Mouse (Mus musculus) adrenal gland, adult 2 months (tissue): ENCODE measurements around the gene Nras. TPM values are rescaled to one million over a fixed set of nuclear protein-coding genes. Genes with fewer than 3 reads are reported as not detected.

ENCODE experiments used
- DNase-seq: peaks from one replicate; pipeline ENCODE4 v3.0.0; 2021
- long read RNA-seq: library from polyadenylated mRNA; stranded (forward); transcript quantifications from one replicate; pipeline ENCODE4 v2.0.0, GENCODE M21; 2021
- polyA plus RNA-seq: library from polyadenylated mRNA; depleted of rRNA; stranded (reverse); fragments of >200 nt; gene quantifications from 2 replicates; pipeline ENCODE4 v1.2.3, GENCODE M21; 2012; rRNA removed
- total RNA-seq, 2 experiments: library from RNA; stranded (reverse); gene quantifications; 2 replicates each; pipeline ENCODE4 v1.2.3; 2021

Nras gene
- 10 to 100 TPM; 39.7 to 49.4 TPM for total RNA-seq
- polyA plus RNA-seq = 4.8 and 6.5 TPM in 2 replicates
- long read RNA-seq, full-length matches to known transcripts = 11 of 15 reads
- long read RNA-seq, partial matches to known transcripts = 0 of 15 reads
- long read RNA-seq, other reads (novel, unspliced or antisense) = 4 of 15 reads

- DNase-seq = peak; percentile 97
These were observed at the start of gene Nras for GRCm38 (mm10) chr3:103058207-103059157. Gene Nras, plus strand, starts transcription at chr3:103058285.

- DNase-seq = no peak
These were observed 40.7 kb upstream of the Nras start for GRCm38 (mm10) chr3:103017350-103017749.

- DNase-seq = no peak
These were observed 38.6 kb upstream of the Nras start for GRCm38 (mm10) chr3:103019462-103019861.

GRCm38 (mm10) chr3:103020249-103020942 is 37.7 kb upstream of the Nras start, which contains the start of gene Csde1:
Gene Csde1, plus strand, starts transcription at chr3:103020426.
- peak; percentile 98 for DNase-seq

GRCm38 (mm10) chr3:103020943-103021638 is 37.0 kb upstream of the Nras start:
- DNase-seq = peak; percentile 95

GRCm38 (mm10) chr3:103026174-103026573 is 31.9 kb upstream of the Nras start:
- DNase-seq = no peak

- no peak for DNase-seq
These were observed 17.8 kb upstream of the Nras start for GRCm38 (mm10) chr3:103040285-103040684.

- no peak for DNase-seq
These were observed 17.2 kb upstream of the Nras start for GRCm38 (mm10) chr3:103040861-103041379.

GRCm38 (mm10) chr3:103056016-103056595 is 2.0 kb upstream of the Nras start:
- no peak for DNase-seq

- no peak for DNase-seq
These were observed 333 bp upstream of the Nras start for GRCm38 (mm10) chr3:103057752-103058151.

- DNase-seq = no peak
These were observed 8.8 kb downstream of the Nras start for GRCm38 (mm10) chr3:103066927-103067326.

- DNase-seq = no peak
These were observed 10.9 kb downstream of the Nras start for GRCm38 (mm10) chr3:103068971-103069370.

GRCm38 (mm10) chr3:103073771-103074170 is 15.7 kb downstream of the Nras start, which contains the start of gene Ampd1:
Gene Ampd1, plus strand, starts transcription at chr3:103074014.
- DNase-seq = no peak

GRCm38 (mm10) chr3:103075871-103076270 is 17.8 kb downstream of the Nras start:
- DNase-seq = no peak

GRCm38 (mm10) chr3:103076476-103076875 is 18.4 kb downstream of the Nras start:
- no peak for DNase-seq

- DNase-seq = no peak
These were observed 21.2 kb downstream of the Nras start for GRCm38 (mm10) chr3:103079301-103079700.

GRCm38 (mm10) chr3:103081051-103081450 is 23.0 kb downstream of the Nras start:
- no peak for DNase-seq

- DNase-seq = no peak
These were observed 23.9 kb downstream of the Nras start for GRCm38 (mm10) chr3:103081861-103082453.

GRCm38 (mm10) chr3:103082761-103083160 is 24.7 kb downstream of the Nras start:
- no peak for DNase-seq

- DNase-seq = no peak
These were observed 27.9 kb downstream of the Nras start for GRCm38 (mm10) chr3:103085986-103086385.

GRCm38 (mm10) chr3:103091753-103092152 is 33.7 kb downstream of the Nras start:
- no peak for DNase-seq
